ENCODE assay signal across 21 mouse cellular contexts in genomic region chr12:82499731-82500130, GRCm38 (mm10).
A peak's percentile ranks its signal among the peaks of the same experiment; 100 is the strongest.
DNase-seq lines count a peak whose midpoint lies in the region; ATAC-seq lines count a peak whose summit lies in the region.
"Had no signal": no experiment of that assay in that cellular context is flagged by ENCODE, and none has a peak within 500 bp of the region (broad histone marks: within the 10 kb centered on the region; RNA-seq: fewer than 3 reads in every experiment).

No protein-coding gene starts in this region.

- no peak for ATAC-seq in heart, embryonic 12.5 days (ENCODE audit: insufficient number of reproducible peaks, low FRiP score)
- no peak for ATAC-seq in midbrain, embryonic 11.5 days (ENCODE audit: low FRiP score)
- ATAC-seq: activated CD4-positive, CD25-positive, alpha-beta regulatory T cell, adult 4 months; CD4-positive, CD25-positive, alpha-beta regulatory T cell, adult 4 months; Patski had no signal

- no peaks in the 10 kb centered on the region for H3K27me3 ChIP-seq in heart, embryonic 12.5 days (replicated peaks)
- H3K27me3 ChIP-seq in heart, embryonic 10.5 days (ENCODE audit: insufficient read depth, poor library complexity, severe bottlenecking): no peaks in the 10 kb centered on the region
- no peaks in the 10 kb centered on the region for H3K27me3 ChIP-seq in midbrain, embryonic 11.5 days (ENCODE audit: control insufficient read depth, insufficient read depth, low read length)
- no peaks in the 10 kb centered on the region for H3K27me3 ChIP-seq in midbrain, embryonic 10.5 days (ENCODE audit: low read depth, poor library complexity, severe bottlenecking)
- H3K27me3 ChIP-seq: CH12.LX, Patski had no signal

- no peak overlapping the region for H3K4me3 ChIP-seq in heart, embryonic 12.5 days
- H3K4me3 ChIP-seq in heart, embryonic 10.5 days: no peak overlapping the region
- no peak overlapping the region for H3K4me3 ChIP-seq in midbrain, embryonic 11.5 days (ENCODE audit: low read depth, low read length)
- no peak overlapping the region for H3K4me3 ChIP-seq in midbrain, embryonic 10.5 days

- no peak overlapping the region for H3K9ac ChIP-seq in heart, embryonic 12.5 days
- no peak overlapping the region for H3K9ac ChIP-seq in midbrain, embryonic 11.5 days (ENCODE audit: low read length)

- H3K4me1 ChIP-seq in heart, embryonic 12.5 days (replicated peaks): no peaks in the 10 kb centered on the region
- H3K4me1 ChIP-seq in heart, embryonic 10.5 days: no peaks in the 10 kb centered on the region
- no peaks in the 10 kb centered on the region for H3K4me1 ChIP-seq in midbrain, embryonic 11.5 days (ENCODE audit: control insufficient read depth, insufficient read depth, low read length)
- H3K4me1 ChIP-seq in midbrain, embryonic 10.5 days: peaks cover 8% of the 10 kb centered on the region

- H3K27ac ChIP-seq in heart, embryonic 12.5 days (ENCODE audit: poor library complexity, severe bottlenecking): no peak overlapping the region
- no peak overlapping the region for H3K27ac ChIP-seq in heart, embryonic 10.5 days
- H3K27ac ChIP-seq in midbrain, embryonic 11.5 days (ENCODE audit: low read depth, low read length): no peak overlapping the region
- no peak overlapping the region for H3K27ac ChIP-seq in midbrain, embryonic 10.5 days (replicated peaks)

- H3K4me2 ChIP-seq in heart, embryonic 12.5 days: no peak overlapping the region
- no peak overlapping the region for H3K4me2 ChIP-seq in midbrain, embryonic 11.5 days

- no peaks in the 10 kb centered on the region for H3K36me3 ChIP-seq in heart, embryonic 12.5 days
- no peaks in the 10 kb centered on the region for H3K36me3 ChIP-seq in heart, embryonic 10.5 days
- no peaks in the 10 kb centered on the region for H3K36me3 ChIP-seq in midbrain, embryonic 11.5 days (ENCODE audit: control insufficient read depth, insufficient read depth, low read length)
- H3K36me3 ChIP-seq in midbrain, embryonic 10.5 days: no peaks in the 10 kb centered on the region
- H3K36me3 ChIP-seq: G1E had no signal

- WGBS in heart, embryonic 12.5 days: 77% methylated on average over 5 of the region's 5 CpGs
- WGBS in heart, embryonic 10.5 days: 84% methylated on average over 5 of the region's 5 CpGs
- WGBS in midbrain, embryonic 11.5 days: 88% methylated on average over 5 of the region's 5 CpGs
- WGBS in midbrain, embryonic 10.5 days: 89% methylated on average over 5 of the region's 5 CpGs

- peak; percentile 58 for DNase-seq in heart, adult 11 months
- peak; percentile 60 for DNase-seq in heart, embryonic 10.5 days (ENCODE audit: low spot score)
- DNase-seq in heart, postnatal 4 days: no peak
- peak; percentile 44 for DNase-seq in midbrain, embryonic 11.5 days (ENCODE audit: low spot score, missing footprints)
- no peak for DNase-seq in midbrain, embryonic 10.5 days (ENCODE audit: low spot score)
- DNase-seq: adrenal gland, adult 2 months; adrenal gland, adult 8-10 months; adrenal gland, postnatal 10 days; adrenal gland, postnatal 14 days; adrenal gland, postnatal 25 days; adrenal gland, postnatal 36 days; B cell, adult 2 months; cerebellum, adult 11 months; cerebellum, adult 11-12 months; cerebellum, adult 18-20 months had no signal

- H3K9me3 ChIP-seq in heart, embryonic 12.5 days (replicated peaks): no peaks in the 10 kb centered on the region
- H3K9me3 ChIP-seq in heart, embryonic 10.5 days: no peaks in the 10 kb centered on the region
- H3K9me3 ChIP-seq in midbrain, embryonic 11.5 days (ENCODE audit: control insufficient read depth, low read length): no peaks in the 10 kb centered on the region
- no peaks in the 10 kb centered on the region for H3K9me3 ChIP-seq in midbrain, embryonic 10.5 days (replicated peaks)
- H3K9me3 ChIP-seq: G1E had no signal

Comparison
In these comparisons a context has a peak if more than half of its experiments do, and no peak if none do; other contexts are left out.
1. DNase-seq: peak in heart, adult 11 months (single experiment), heart, embryonic 10.5 days (single experiment) and midbrain, embryonic 11.5 days (single experiment); none in heart, postnatal 4 days (single experiment) and midbrain, embryonic 10.5 days (single experiment).